Mouse (Mus musculus): ENCODE measurements around the gene Gclc. TPM values are rescaled to one million over a fixed set of nuclear protein-coding genes. Genes with fewer than 3 reads are reported as not detected.

Gene Gclc
- polyA plus RNA-seq, 1 experiment: 13.0 TPM

DNA sequence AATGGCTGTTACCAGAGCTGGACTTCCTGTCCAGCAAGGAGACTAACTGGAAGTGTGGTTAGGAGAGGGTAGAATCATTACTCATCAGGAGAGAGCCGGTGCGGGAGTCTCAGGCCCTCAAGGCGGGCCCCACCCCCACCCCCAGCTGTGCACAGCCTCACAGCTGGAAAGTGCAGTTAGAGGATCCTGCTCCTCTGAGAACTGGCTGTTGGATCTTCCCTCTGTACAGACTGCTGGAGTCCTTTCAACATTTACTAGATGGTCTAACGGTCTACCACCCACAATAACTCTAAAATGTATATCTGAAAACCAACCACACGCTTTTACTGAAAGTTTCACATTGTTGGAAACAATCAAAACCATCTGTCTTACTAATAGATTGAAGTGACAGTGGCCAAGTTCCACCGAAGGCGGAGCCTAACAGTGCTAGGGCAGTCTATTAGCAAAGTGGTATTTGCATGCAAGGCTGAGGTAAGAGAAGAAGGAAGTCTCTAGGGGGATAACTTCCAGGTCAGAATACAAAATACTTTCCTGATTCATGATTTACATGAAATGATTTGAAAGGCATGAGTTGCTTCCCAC lies 71.1 kb downstream of the Gclc start:
- no peak overlapping the region for H3K27ac ChIP-seq (ENCODE audit: insufficient read depth, low read depth, low read length)
- H3K4me1 ChIP-seq (ENCODE audit: control insufficient read depth, insufficient read depth, insufficient read length, low read length): peaks cover 2% of the 10 kb centered on the region; the same call in 1 of the 2 replicates
- H3K27me3 ChIP-seq (ENCODE audit: control insufficient read depth, insufficient read depth, low read length): no peaks in the 10 kb centered on the region
- TF ChIP-seq POLR2A (IDR thresholded peaks at IDR 0.05; ENCODE audit: low read depth, low read length) (no peak), CTCF (IDR thresholded peaks at IDR 0.05; ENCODE audit: extremely low read depth, insufficient read length, insufficient replicate concordance, low read depth, low read length) (no peak)
- no peaks in the 10 kb centered on the region for H3K36me3 ChIP-seq (ENCODE audit: control insufficient read depth, insufficient read depth, low read length)
- WGBS: 19% methylated on average over 7 of the region's 7 CpGs
- no peak overlapping the region for H3K4me3 ChIP-seq (ENCODE audit: low read depth, low read length)

DNA sequence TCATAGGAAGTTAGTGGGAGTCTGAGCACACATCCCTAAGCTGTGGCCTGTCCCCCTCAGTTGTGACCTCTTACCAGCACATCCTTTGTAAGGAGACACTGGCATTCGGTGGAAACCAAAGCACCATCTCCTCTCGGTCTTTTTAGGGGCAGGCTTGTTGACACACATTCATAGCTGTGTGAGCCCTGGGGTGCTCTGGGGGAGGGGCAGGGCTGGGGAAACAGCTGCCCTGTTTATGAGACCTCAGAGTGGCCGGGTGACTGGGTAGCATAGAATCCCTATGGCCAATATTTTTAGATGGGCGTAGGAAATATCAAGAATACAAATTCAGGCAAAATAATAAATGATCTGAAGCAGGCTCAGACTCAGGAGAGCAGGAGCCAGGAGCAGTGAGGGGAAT lies 71.9 kb downstream of the Gclc start:
- Histone ChIP-seq H3K27ac (ENCODE audit: insufficient read depth, low read depth, low read length) (no peak overlapping the region), H3K4me3 (ENCODE audit: low read depth, low read length) (no peak overlapping the region), H3K27me3 (ENCODE audit: control insufficient read depth, insufficient read depth, low read length) (no peaks in the 10 kb centered on the region), H3K36me3 (ENCODE audit: control insufficient read depth, insufficient read depth, low read length) (no peaks in the 10 kb centered on the region), H3K4me1 (ENCODE audit: control insufficient read depth, insufficient read depth, insufficient read length, low read length) (peaks cover 2% of the 10 kb centered on the region; the same call in 1 of the 2 replicates)
- 62% methylated on average over 4 of the region's 4 CpGs for WGBS
- TF ChIP-seq POLR2A (IDR thresholded peaks at IDR 0.05; ENCODE audit: low read depth, low read length) (no peak), CTCF (IDR thresholded peaks at IDR 0.05; ENCODE audit: extremely low read depth, insufficient read length, insufficient replicate concordance, low read depth, low read length) (no peak)

- TF ChIP-seq CTCF (IDR thresholded peaks at IDR 0.05; ENCODE audit: extremely low read depth, insufficient read length, insufficient replicate concordance, low read depth, low read length) (no peak), POLR2A (IDR thresholded peaks at IDR 0.05; ENCODE audit: low read depth, low read length) (no peak)
- no peaks in the 10 kb centered on the region for H3K36me3 ChIP-seq (ENCODE audit: control insufficient read depth, insufficient read depth, low read length)
- no peak overlapping the region for H3K27ac ChIP-seq (ENCODE audit: insufficient read depth, low read depth, low read length)
- peaks cover 2% of the 10 kb centered on the region; the same call in 1 of the 2 replicates for H3K4me1 ChIP-seq (ENCODE audit: control insufficient read depth, insufficient read depth, insufficient read length, low read length)
- WGBS: 64% methylated on average over 7 of the region's 7 CpGs
- no peak overlapping the region for H3K4me3 ChIP-seq (ENCODE audit: low read depth, low read length)
- H3K27me3 ChIP-seq (ENCODE audit: control insufficient read depth, insufficient read depth, low read length): no peaks in the 10 kb centered on the region
Observed at GRCm38 (mm10) chr9:77828531-77828965, 74.2 kb downstream of the Gclc start.

DNA sequence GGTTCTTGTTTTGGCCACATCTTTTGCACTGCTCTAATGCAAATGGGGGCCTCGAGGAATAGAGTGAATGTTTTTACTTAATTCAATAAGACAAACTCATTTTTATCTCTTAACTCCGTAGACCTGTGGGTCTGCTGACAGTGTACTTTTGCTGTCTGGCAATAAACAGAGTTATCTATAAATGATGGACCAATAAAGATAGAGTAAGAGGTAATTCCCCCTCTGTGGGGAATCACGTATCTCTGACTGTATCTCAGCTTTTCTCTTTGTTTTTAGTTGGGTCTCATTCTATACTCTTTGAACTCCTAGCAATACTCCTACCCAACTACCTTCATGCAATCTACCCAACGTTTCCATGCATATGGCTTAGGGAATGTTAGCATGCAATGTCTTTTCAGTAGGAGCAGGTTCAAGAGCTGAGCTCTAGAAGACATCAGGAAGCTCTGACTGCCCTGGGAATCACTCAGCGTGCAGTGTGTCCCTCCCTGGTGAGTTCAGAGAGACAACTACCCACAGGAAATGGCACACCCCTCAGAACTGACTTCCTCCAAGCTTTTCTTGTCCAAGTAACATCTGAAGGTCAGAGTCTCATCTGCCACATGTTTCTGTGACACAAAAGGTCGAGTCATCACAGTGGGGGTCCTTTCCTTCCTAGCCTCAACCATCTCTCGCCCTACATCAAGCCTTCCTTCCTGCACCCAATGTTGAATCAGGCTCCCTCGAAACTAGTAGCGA lies 80.1 kb downstream of the Gclc start:
- Histone ChIP-seq H3K27ac (ENCODE audit: insufficient read depth, low read depth, low read length) (no peak overlapping the region), H3K36me3 (ENCODE audit: control insufficient read depth, insufficient read depth, low read length) (no peaks in the 10 kb centered on the region), H3K27me3 (ENCODE audit: control insufficient read depth, insufficient read depth, low read length) (no peaks in the 10 kb centered on the region), H3K4me3 (ENCODE audit: low read depth, low read length) (no peak overlapping the region), H3K4me1 (ENCODE audit: control insufficient read depth, insufficient read depth, insufficient read length, low read length) (peaks cover 3% of the 10 kb centered on the region; the same call in 1 of the 2 replicates)
- 47% methylated on average over 9 of the region's 9 CpGs for WGBS
- TF ChIP-seq CTCF (IDR thresholded peaks at IDR 0.05; ENCODE audit: extremely low read depth, insufficient read length, insufficient replicate concordance, low read depth, low read length) (no peak), POLR2A (IDR thresholded peaks at IDR 0.05; ENCODE audit: low read depth, low read length) (no peak)

- TF ChIP-seq POLR2A (IDR thresholded peaks at IDR 0.05; ENCODE audit: low read depth, low read length) (no peak), CTCF (IDR thresholded peaks at IDR 0.05; ENCODE audit: extremely low read depth, insufficient read length, insufficient replicate concordance, low read depth, low read length) (no peak)
Observed at GRCm38 (mm10) chr9:77835122-77835521, 80.8 kb downstream of the Gclc start.

GRCm38 (mm10) chr9:77835756-77836155 lies 81.4 kb downstream of the Gclc start:
- Histone ChIP-seq H3K27ac (ENCODE audit: insufficient read depth, low read depth, low read length) (no peak overlapping the region), H3K27me3 (ENCODE audit: control insufficient read depth, insufficient read depth, low read length) (no peaks in the 10 kb centered on the region), H3K4me3 (ENCODE audit: low read depth, low read length) (no peak overlapping the region), H3K4me1 (ENCODE audit: control insufficient read depth, insufficient read depth, insufficient read length, low read length) (peaks cover 3% of the 10 kb centered on the region; the same call in 1 of the 2 replicates), H3K36me3 (ENCODE audit: control insufficient read depth, insufficient read depth, low read length) (no peaks in the 10 kb centered on the region)
- WGBS: 84% methylated on average over 1 of the region's 1 CpGs
- TF ChIP-seq CTCF (IDR thresholded peaks at IDR 0.05; ENCODE audit: extremely low read depth, insufficient read length, insufficient replicate concordance, low read depth, low read length): no peak
- TF ChIP-seq POLR2A (IDR thresholded peaks at IDR 0.05; ENCODE audit: low read depth, low read length): no peak

More at GRCm38 (mm10) chr9:77835122-77835521, 80.8 kb downstream of the Gclc start:
- H3K4me1 ChIP-seq (ENCODE audit: control insufficient read depth, insufficient read depth, insufficient read length, low read length): peaks cover 3% of the 10 kb centered on the region; the same call in 1 of the 2 replicates
- H3K27me3 ChIP-seq (ENCODE audit: control insufficient read depth, insufficient read depth, low read length): no peaks in the 10 kb centered on the region
- H3K36me3 ChIP-seq (ENCODE audit: control insufficient read depth, insufficient read depth, low read length): no peaks in the 10 kb centered on the region
- 83% methylated on average over 6 of the region's 6 CpGs for WGBS
- H3K4me3 ChIP-seq (ENCODE audit: low read depth, low read length): no peak overlapping the region
- H3K27ac ChIP-seq (ENCODE audit: insufficient read depth, low read depth, low read length): no peak overlapping the region

GRCm38 (mm10) chr9:77838586-77838985 lies 84.3 kb downstream of the Gclc start:
- H3K27ac ChIP-seq (ENCODE audit: insufficient read depth, low read depth, low read length): no peak overlapping the region
- TF ChIP-seq CTCF (IDR thresholded peaks at IDR 0.05; ENCODE audit: extremely low read depth, insufficient read length, insufficient replicate concordance, low read depth, low read length) (no peak), POLR2A (IDR thresholded peaks at IDR 0.05; ENCODE audit: low read depth, low read length) (no peak)
- 81% methylated on average over 5 of the region's 5 CpGs for WGBS

More at GRCm38 (mm10) chr9:77838586-77838985, 84.3 kb downstream of the Gclc start:
- no peak overlapping the region for H3K4me3 ChIP-seq (ENCODE audit: low read depth, low read length)
- peaks cover 3% of the 10 kb centered on the region; the same call in 1 of the 2 replicates for H3K4me1 ChIP-seq (ENCODE audit: control insufficient read depth, insufficient read depth, insufficient read length, low read length)
- no peaks in the 10 kb centered on the region for H3K27me3 ChIP-seq (ENCODE audit: control insufficient read depth, insufficient read depth, low read length)
- no peaks in the 10 kb centered on the region for H3K36me3 ChIP-seq (ENCODE audit: control insufficient read depth, insufficient read depth, low read length)

Other genes starting within 250 kb of the Gclc start
- 53.3 and 112 TPM in 2 replicates for gene Lrrc1, start 209.7 kb upstream of the Gclc start, polyA plus RNA-seq (2012; rRNA removed)
- gene Klhl31, start 118.0 kb upstream of the Gclc start, polyA plus RNA-seq (2012; rRNA removed): 0.04 TPM in 1 of 2 replicates, not detected in the other
- gene Elovl5, start 162.8 kb downstream of the Gclc start, polyA plus RNA-seq (2012; rRNA removed): 6.0 and 11.2 TPM in 2 replicates

Measured in small intestine, adult 2 months (tissue).